Mouse (Mus musculus): ENCODE measurements at regions not wholly inside any gene's neighbourhood (a gene's known extent, or its start where the extent isn't known, plus 50 kb on each side); places are given as distances from the start of the nearest gene placed in this dataset.

- WGBS = 77% methylated on average over 1 of the region's 1 CpGs
- Histone ChIP-seq H3K4me1 (ENCODE audit: insufficient read depth) (no peaks in the 10 kb centered on the region), H3K4me3 (ENCODE audit: low read depth, low read length) (no peak overlapping the region), H3K27me3 (ENCODE audit: insufficient read depth, low read length) (no peaks in the 10 kb centered on the region), H3K27ac (ENCODE audit: low read depth) (no peak overlapping the region), H3K9ac (no peak overlapping the region), H3K4me2 (no peak overlapping the region), H3K36me3 (ENCODE audit: insufficient read depth) (no peaks in the 10 kb centered on the region), H3K9me3 (ENCODE audit: low read depth, low read length) (no peaks in the 10 kb centered on the region)
- DNase-seq = no peak
- no peak for ATAC-seq (ENCODE audit: insufficient read depth)
- no peak for TF ChIP-seq CTCF (IDR thresholded peaks at IDR 0.05; ENCODE audit: low read depth)
Measured at GRCm38 (mm10) chr16:30693839-30694527, 94.5 kb downstream of the Fam43a start.

DNA sequence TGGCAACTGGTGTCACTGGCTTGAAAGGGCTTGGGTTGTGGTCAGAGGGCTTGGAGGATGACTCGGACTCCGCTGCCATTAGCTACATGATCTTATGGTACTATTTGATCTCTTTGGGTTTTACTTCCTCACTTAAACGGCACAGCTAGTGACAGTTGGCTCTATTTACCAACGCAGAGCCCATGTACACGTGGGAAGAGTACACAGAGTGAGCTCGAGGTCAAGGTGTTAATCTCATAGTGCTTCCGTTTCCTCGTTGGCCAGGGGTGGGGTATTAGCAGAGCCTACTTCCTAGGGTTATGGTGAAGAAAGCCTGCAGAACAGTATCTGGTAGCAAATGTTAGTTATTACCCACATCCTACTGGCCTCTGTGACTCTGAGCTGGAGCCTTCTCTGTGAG lies 96.2 kb downstream of the Fam43a start:
- Histone ChIP-seq H3K4me2 (no peak overlapping the region), H3K27ac (ENCODE audit: low read depth) (no peak overlapping the region), H3K9ac (no peak overlapping the region), H3K36me3 (ENCODE audit: insufficient read depth) (no peaks in the 10 kb centered on the region), H3K4me1 (ENCODE audit: insufficient read depth) (no peaks in the 10 kb centered on the region), H3K9me3 (ENCODE audit: low read depth, low read length) (no peaks in the 10 kb centered on the region), H3K27me3 (ENCODE audit: insufficient read depth, low read length) (no peaks in the 10 kb centered on the region), H3K4me3 (ENCODE audit: low read depth, low read length) (no peak overlapping the region)
- ATAC-seq (ENCODE audit: insufficient read depth) (no peak), DNase-seq (no peak)
- no peak for TF ChIP-seq CTCF (IDR thresholded peaks at IDR 0.05; ENCODE audit: low read depth)
- 60% methylated on average over 8 of the region's 8 CpGs for WGBS

DNA sequence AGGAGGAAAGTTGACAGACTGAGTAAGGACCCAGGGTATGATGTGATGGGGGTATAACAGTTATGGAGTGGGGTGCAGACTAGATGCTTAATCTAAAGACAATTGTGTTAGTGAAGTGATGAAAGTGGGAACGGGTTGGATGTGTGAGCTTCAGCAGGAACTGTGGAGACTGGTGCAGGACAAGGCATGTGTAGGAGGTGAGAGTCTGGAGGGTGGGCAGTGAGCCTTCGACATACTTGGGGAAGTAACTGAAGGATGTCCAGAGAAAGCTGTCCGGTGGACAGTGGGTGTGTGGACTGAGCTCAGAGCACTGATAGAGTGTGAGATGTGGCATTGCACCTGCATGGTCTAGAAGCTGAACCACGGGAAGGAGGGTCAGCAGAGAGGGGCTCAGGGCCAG lies 97.7 kb downstream of the Fam43a start:
- no peak for TF ChIP-seq CTCF (IDR thresholded peaks at IDR 0.05; ENCODE audit: low read depth)
- H3K27me3 ChIP-seq (ENCODE audit: insufficient read depth, low read length) = no peaks in the 10 kb centered on the region
- H3K4me3 ChIP-seq (ENCODE audit: low read depth, low read length) = no peak overlapping the region
- no peak overlapping the region for H3K9ac ChIP-seq
- H3K4me1 ChIP-seq (ENCODE audit: insufficient read depth) = no peaks in the 10 kb centered on the region
- no peaks in the 10 kb centered on the region for H3K9me3 ChIP-seq (ENCODE audit: low read depth, low read length)
- no peak overlapping the region for H3K4me2 ChIP-seq
- no peaks in the 10 kb centered on the region for H3K36me3 ChIP-seq (ENCODE audit: insufficient read depth)
- WGBS = 69% methylated on average over 4 of the region's 4 CpGs
- DNase-seq = no peak
- H3K27ac ChIP-seq (ENCODE audit: low read depth) = no peak overlapping the region
- no peak for ATAC-seq (ENCODE audit: insufficient read depth)

- no peak for DNase-seq
- ATAC-seq (ENCODE audit: insufficient read depth) = no peak
- Histone ChIP-seq H3K9me3 (ENCODE audit: low read depth, low read length) (no peaks in the 10 kb centered on the region), H3K9ac (no peak overlapping the region), H3K36me3 (ENCODE audit: insufficient read depth) (no peaks in the 10 kb centered on the region), H3K4me3 (ENCODE audit: low read depth, low read length) (no peak overlapping the region), H3K27me3 (ENCODE audit: insufficient read depth, low read length) (no peaks in the 10 kb centered on the region), H3K4me2 (no peak overlapping the region), H3K27ac (ENCODE audit: low read depth) (no peak overlapping the region), H3K4me1 (ENCODE audit: insufficient read depth) (no peaks in the 10 kb centered on the region)
- WGBS = 50% methylated on average over 2 of the region's 2 CpGs
- TF ChIP-seq CTCF (IDR thresholded peaks at IDR 0.05; ENCODE audit: low read depth) = no peak
Measured at GRCm38 (mm10) chr16:30697806-30698205, 98.3 kb downstream of the Fam43a start.

GRCm38 (mm10) chr16:30703831-30704230 lies 104.3 kb downstream of the Fam43a start:
- Histone ChIP-seq H3K9me3 (ENCODE audit: low read depth, low read length) (no peaks in the 10 kb centered on the region), H3K27me3 (ENCODE audit: insufficient read depth, low read length) (no peaks in the 10 kb centered on the region), H3K4me1 (ENCODE audit: insufficient read depth) (no peaks in the 10 kb centered on the region), H3K27ac (ENCODE audit: low read depth) (no peak overlapping the region), H3K9ac (no peak overlapping the region), H3K36me3 (ENCODE audit: insufficient read depth) (no peaks in the 10 kb centered on the region), H3K4me2 (no peak overlapping the region), H3K4me3 (ENCODE audit: low read depth, low read length) (no peak overlapping the region)
- DNase-seq (no peak), ATAC-seq (ENCODE audit: insufficient read depth) (no peak)
- no peak for TF ChIP-seq CTCF (IDR thresholded peaks at IDR 0.05; ENCODE audit: low read depth)
- 86% methylated on average over 8 of the region's 8 CpGs for WGBS

- Histone ChIP-seq H3K27me3 (ENCODE audit: insufficient read depth, low read length) (no peaks in the 10 kb centered on the region), H3K9me3 (ENCODE audit: low read depth, low read length) (no peaks in the 10 kb centered on the region), H3K4me1 (ENCODE audit: insufficient read depth) (no peaks in the 10 kb centered on the region), H3K36me3 (ENCODE audit: insufficient read depth) (no peaks in the 10 kb centered on the region), H3K9ac (no peak overlapping the region), H3K4me2 (no peak overlapping the region), H3K4me3 (ENCODE audit: low read depth, low read length) (no peak overlapping the region), H3K27ac (ENCODE audit: low read depth) (no peak overlapping the region)
- DNase-seq = no peak
- no peak for TF ChIP-seq CTCF (IDR thresholded peaks at IDR 0.05; ENCODE audit: low read depth)
- no peak for ATAC-seq (ENCODE audit: insufficient read depth)
- 81% methylated on average over 15 of the region's 15 CpGs for WGBS
Measured at GRCm38 (mm10) chr16:30709501-30709900, 110.0 kb downstream of the Fam43a start.

- 84% methylated on average over 2 of the region's 2 CpGs for WGBS
- no peak for ATAC-seq (ENCODE audit: insufficient read depth)
Measured at GRCm38 (mm10) chr16:30709975-30710374, 110.5 kb downstream of the Fam43a start.

More at GRCm38 (mm10) chr16:30709975-30710374, 110.5 kb downstream of the Fam43a start:
- no peak for DNase-seq
- Histone ChIP-seq H3K27ac (ENCODE audit: low read depth) (no peak overlapping the region), H3K36me3 (ENCODE audit: insufficient read depth) (no peaks in the 10 kb centered on the region), H3K4me2 (no peak overlapping the region), H3K9me3 (ENCODE audit: low read depth, low read length) (no peaks in the 10 kb centered on the region), H3K4me1 (ENCODE audit: insufficient read depth) (no peaks in the 10 kb centered on the region), H3K9ac (no peak overlapping the region), H3K27me3 (ENCODE audit: insufficient read depth, low read length) (no peaks in the 10 kb centered on the region), H3K4me3 (ENCODE audit: low read depth, low read length) (no peak overlapping the region)
- TF ChIP-seq CTCF (IDR thresholded peaks at IDR 0.05; ENCODE audit: low read depth) = no peak

Data from lung, embryonic 14.5 days (tissue).